Mouse (Mus musculus): ENCODE results near the gene Parvg.

DNA sequence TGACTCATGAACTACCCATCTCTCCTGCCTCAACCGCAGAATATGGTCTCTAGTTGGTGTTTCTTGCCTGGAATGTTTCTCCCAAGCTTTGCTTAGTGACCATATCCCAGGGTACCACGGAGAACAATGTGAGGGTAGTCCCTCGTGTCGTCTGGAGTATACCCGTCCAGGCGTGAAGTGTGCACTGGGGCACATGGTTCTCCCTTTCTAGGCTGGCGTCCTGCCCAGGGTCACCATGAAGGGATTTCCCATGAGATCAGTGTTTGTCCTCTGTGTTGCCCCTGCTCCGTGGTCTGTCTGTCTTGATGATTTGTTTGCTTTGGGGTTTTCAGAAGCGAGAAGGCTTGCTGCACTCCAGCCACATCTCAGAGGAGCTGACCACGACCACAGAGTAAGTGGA, 28.6 kb upstream of the Parvg start:
- no peak for TF ChIP-seq CTCF (IDR thresholded peaks at IDR 0.05; ENCODE audit: control insufficient read depth, insufficient read depth, insufficient replicate concordance, low read depth, low read length)
- no peak for TF ChIP-seq POLR2A (IDR thresholded peaks at IDR 0.05; ENCODE audit: control insufficient read depth, low read depth, low read length)

Data from testis, adult 2 months (tissue).